Mouse (Mus musculus) spleen, postnatal 0 days (tissue): ENCODE results near the gene Olfr868. TPM values are rescaled to one million over a fixed set of nuclear protein-coding genes. Genes with fewer than 3 reads are reported as not detected.

Experiments
- polyA plus RNA-seq: library from polyadenylated mRNA; unstranded; fragments of >200 nt; fragmentation: Nextera tagmentation; extraction: Ambion mirVana; gene quantifications from 2 replicates; pipeline ENCODE4 v1.2.1, GENCODE M21; 2015

Olfr868 gene
- not detected in 2 replicates for polyA plus RNA-seq

DNA sequence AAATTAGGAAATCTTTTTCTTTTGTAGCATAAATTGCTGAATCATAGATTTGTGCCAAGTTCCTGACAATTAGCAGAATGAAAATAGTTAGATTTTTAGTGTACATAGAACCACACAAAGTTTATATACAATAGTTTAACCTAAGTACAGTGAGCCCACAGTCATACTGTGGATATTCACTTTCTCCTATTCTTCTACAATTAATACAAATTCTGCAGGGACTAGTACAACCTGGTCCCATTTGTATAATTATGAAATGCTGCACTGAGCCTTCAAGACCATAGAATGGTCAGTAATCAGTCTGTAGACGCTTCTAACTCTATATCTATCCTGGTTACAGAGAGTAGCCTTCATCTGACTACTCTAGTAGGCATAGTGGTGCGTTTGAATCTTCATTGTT, at the start of gene Olfr868:
Olfr868 (plus strand) TSS at position 301 of the 400 bp plus-strand sequence.

DNA sequence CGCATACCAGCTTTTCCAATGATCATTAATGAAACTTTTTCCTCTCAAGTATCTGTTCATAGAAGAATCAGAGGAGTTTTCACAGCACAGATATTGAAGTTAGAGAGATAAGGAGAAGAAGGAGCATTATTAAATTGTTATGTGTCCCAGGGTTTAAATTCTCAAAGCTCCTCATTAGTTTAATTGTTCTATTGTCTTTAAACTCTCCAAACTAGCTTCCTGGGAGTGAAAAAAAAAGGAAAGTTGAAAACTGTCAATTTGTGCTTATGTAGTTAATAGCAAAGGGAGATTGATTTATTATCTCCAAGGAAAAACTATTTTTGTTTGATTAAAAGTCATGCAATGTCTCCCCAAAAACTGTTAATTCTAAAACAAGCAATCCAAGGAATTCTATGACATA, 41.0 kb upstream of the Olfr868 start, which contains the start of gene Olfr867:
Olfr867 (minus strand) TSS at position 101 of the 400 bp plus-strand sequence.

DNA sequence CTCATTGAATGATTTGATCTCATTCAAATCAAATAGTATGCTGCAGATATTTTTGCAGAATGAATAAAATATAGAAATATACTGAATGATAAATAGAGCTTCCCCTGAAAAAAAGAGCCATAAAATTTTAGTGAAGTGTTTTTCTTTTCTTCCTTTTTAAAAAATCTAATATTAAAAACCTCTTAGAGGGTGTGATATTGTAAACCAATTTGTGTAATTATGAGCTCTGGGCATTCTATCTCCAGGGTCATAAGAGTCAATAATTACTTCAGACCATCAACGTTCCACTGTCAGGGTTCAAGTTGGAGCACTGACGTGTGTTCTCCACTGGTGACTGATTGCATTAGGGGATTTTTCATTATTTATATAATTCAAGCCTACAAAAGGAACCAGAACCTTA, 30.3 kb downstream of the Olfr868 start, which contains the start of gene Olfr869:
Olfr869 (plus strand) TSS at position 301 of the 400 bp plus-strand sequence.

Other genes with a start within 250 kb of the Olfr868 start
- gene Olfr860, start 248.9 kb upstream of the Olfr868 start, polyA plus RNA-seq = not detected in 2 replicates
- gene Olfr862, start 210.6 kb upstream of the Olfr868 start, polyA plus RNA-seq = not detected in 2 replicates
- gene Olfr77, start 181.8 kb upstream of the Olfr868 start, polyA plus RNA-seq = 0.22 and 0.25 TPM in 2 replicates
- gene Olfr866, start 70.6 kb upstream of the Olfr868 start, polyA plus RNA-seq = not detected in 2 replicates
- not detected in 2 replicates for gene Olfr867, start 41.1 kb upstream of the Olfr868 start, polyA plus RNA-seq
- not detected in 2 replicates for gene Olfr869, start 30.4 kb downstream of the Olfr868 start, polyA plus RNA-seq
- not detected in 2 replicates for gene Olfr870, start 75.4 kb downstream of the Olfr868 start, polyA plus RNA-seq
- gene Olfr871, start 113.6 kb downstream of the Olfr868 start, polyA plus RNA-seq = not detected in 2 replicates
- gene Olfr872, start 138.5 kb downstream of the Olfr868 start, polyA plus RNA-seq = not detected in 2 replicates
- gene Olfr39, start 183.7 kb downstream of the Olfr868 start, polyA plus RNA-seq = not detected in 2 replicates
- not detected in 2 replicates for gene Olfr873, start 199.9 kb downstream of the Olfr868 start, polyA plus RNA-seq
- 0.04 TPM in 1 of 2 replicates, not detected in the other for gene Olfr18, start 237.5 kb downstream of the Olfr868 start, polyA plus RNA-seq